Mouse (Mus musculus) 3T3-L1 (cell line): ENCODE measurements around the gene Tmem128.

Source experiments
- DNase-seq: peaks from one replicate; pipeline ENCODE4 v3.0.0-alpha.2; 2015; ENCODE audit warnings: low read depth, low spot score

Tmem128 gene

DNA sequence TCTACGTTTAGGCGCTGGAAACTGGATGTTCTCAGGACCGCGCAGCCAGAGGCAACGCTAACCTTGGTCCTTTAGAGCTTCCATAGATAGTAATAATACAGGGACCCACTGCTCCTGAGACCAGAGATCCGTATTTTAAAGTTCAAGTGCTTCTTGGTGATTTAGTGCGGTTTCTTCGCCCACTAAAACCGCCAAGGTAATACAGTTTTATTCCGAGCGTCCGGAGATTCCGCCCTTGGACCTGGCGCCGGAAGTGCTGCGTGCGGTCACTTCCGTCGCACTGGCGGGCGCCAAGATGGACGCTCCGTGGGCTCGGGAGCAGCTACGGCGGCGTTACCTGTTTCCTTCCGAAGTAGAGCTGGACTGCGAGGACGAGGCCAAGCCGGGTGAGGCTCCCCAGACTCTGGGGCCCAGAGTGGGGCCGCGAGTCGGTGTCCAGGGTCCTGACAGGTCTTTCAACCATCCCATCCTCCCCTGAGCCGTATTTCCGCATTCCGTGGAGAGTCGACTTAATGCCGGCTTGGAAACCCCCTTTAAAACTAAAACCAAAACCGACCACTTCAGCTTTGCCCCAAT is at the start of gene Tmem128:
TSS of gene Tmem128 (plus strand) at position 79 of the 576 bp plus-strand sequence.
- peak; percentile 79 for DNase-seq

DNA sequence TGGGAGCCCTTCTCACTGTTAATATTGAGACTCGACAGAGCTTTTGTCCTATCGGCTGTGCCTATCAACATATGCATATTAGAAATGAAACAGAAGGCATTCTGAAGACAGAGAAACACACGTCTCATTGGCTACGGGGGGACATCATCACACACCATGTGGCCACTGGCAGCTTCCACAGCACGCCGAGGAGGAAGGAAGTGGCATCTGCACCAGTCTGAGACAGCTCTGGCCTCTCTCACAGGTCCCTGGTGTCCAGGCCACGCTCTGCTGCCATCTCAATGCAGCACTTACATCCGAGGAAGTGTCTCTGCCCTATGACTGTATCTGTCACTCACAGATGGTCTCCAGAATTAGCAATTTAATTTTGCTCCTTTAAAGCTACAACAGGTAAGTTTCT is 48.3 kb upstream of the Tmem128 start:
- no peak for DNase-seq

DNA sequence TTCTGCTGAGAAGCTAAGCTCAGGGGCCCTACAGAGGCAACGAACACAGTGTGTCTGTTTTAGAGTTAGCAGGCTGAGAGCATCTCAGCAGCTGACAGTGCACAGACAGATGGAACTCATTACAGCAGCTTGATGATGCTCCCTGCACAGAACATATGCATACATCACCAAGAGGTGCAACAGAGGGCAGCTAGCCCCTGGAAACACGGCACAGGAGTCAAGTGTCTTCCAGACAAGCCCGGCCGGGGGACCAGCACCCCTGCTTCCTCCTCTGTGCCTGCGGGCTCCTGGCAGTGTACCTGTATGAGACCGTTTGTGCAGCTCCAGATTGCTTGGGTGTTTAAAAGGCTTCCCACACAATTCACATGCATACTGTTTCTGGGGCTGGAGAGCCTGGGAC is 47.0 kb upstream of the Tmem128 start:
- DNase-seq = no peak

DNA sequence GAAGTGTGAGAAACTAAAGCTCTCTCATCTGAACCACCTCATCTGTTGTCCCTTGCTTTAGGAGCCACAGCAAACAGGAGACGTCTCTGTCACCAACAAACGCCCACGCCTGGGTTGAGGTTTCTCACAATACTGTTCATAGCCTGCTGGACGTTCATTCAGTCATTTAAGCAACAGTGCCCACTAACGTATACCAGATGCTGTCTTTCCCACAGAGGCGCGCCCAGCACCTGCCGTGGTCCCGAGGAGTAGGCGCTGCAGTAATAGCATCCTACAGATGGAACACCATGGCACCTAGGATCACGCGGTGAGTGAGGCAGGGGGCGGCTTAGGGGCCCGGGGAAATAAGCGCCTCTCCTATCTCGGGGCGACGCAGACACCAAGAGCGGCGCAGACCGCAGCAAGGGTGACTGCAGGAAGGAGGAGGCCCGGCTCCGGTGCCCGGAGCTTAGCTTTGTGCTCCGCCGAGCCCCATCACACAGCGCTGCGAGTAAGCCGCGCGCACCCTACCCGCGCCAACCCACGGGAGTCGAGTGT is 40.1 kb upstream of the Tmem128 start:
- peak; percentile 75 for DNase-seq

- DNase-seq = peak; percentile 92
These were observed 39.6 kb upstream of the Tmem128 start, which contains the start of the genes Zbtb49 and Lyar for GRCm38 (mm10) chr5:38220328-38220912. Zbtb49 (minus strand) TSS chr5:38220457. Lyar (plus strand) TSS chr5:38220470.

GRCm38 (mm10) chr5:38235422-38235821 is 24.6 kb upstream of the Tmem128 start:
- peak; percentile 73 for DNase-seq

DNA sequence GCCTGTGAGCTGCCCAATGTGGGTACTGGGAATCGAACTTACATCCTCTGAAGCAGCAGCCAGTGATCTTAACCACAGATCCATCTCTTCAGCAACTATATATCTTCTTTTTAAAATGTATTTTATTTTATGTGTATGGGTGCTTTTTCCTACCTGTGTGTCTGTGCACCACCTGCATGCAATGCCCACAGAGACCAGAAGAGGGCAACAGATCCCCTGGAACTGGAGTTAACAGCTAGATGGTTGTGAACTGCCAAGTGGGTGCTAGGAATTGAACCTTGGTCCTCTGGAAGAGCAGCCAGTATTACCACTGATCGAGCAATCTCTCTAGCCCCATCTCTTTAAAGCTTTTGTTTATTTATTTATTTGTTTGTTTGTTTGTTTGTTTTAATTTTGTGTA is 23.4 kb upstream of the Tmem128 start:
- DNase-seq = peak; percentile 32

DNA sequence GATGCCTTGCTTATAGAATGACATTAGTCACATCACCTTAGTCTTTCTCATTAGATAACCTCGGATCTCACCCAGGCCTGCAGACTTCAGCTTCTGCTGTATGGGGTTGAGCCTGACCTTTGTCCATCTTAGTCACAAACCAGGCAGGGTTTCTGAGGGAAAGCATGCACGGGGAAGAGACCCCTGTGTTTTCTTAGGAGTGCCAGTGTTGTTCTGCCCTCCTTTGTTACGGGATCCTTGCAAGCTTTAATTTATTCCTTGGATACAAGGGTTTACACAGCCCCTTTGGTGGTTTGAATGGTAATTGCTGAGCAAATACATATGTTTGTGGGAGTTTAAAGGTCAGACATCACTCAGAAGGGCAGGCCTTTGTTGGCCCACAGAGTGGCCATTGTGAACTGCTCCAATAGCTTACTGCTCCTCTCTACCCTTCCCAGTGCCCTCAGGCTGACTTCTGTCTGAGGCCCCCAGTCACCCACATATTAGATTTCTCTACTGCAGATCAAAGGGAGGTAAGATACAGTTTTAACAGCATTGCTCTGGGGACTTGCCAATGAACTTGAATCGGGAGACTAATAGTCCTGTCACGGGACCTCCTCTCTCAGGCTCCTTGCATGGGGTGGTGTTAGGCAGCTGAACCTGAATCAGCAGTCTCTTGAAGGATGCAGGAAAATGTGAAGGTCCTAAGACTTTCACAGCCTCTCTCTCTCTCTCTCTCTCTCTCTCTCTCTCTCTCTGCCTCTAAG is 19.1 kb upstream of the Tmem128 start:
- DNase-seq = no peak

DNA sequence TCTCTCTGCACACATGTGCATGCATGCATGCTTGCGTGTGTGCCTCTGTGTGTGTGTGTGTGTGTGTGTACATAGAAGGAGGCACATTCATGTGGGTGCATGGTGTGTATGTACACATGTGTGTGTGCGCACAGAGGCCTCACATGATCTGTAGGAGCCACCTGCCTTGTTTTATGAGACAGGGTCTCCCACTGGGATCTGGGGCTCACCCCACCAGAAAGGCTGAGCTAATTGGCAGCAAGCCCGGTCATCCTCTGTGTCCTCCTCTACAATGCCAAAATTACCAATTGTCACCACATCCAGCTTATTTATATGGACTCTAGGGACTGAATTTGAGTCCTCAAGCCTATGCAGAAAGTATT is 18.5 kb upstream of the Tmem128 start:
- no peak for DNase-seq

DNA sequence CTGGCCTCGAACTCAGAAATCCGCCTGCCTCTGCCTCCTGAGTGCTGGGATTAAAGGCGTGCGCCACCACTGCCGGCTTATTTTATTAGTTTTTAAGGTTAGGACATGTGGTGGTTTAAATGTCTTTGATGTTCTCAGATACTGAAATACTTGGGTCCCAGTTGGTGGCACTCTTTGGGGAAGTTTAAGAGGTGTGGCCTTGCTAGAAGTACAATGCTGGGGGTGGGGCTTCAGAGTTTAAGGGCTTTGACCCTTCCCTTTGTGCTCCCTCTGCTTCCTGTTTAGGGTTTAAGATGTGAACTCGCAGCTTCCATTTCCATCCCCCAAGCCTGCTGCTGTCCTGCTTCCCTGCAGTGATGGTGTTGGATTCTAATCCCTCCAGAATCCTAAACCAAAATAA is 18.0 kb upstream of the Tmem128 start:
- DNase-seq = no peak

GRCm38 (mm10) chr5:38255195-38255594 is 4.8 kb upstream of the Tmem128 start:
- DNase-seq = peak; percentile 43

GRCm38 (mm10) chr5:38255644-38256043 is 4.3 kb upstream of the Tmem128 start:
- no peak for DNase-seq

GRCm38 (mm10) chr5:38256551-38256950 is 3.4 kb upstream of the Tmem128 start:
- no peak for DNase-seq

- DNase-seq = no peak
These were observed 1.8 kb upstream of the Tmem128 start for GRCm38 (mm10) chr5:38258034-38258772.

GRCm38 (mm10) chr5:38258773-38259146 is 1.2 kb upstream of the Tmem128 start:
- DNase-seq = no peak

DNA sequence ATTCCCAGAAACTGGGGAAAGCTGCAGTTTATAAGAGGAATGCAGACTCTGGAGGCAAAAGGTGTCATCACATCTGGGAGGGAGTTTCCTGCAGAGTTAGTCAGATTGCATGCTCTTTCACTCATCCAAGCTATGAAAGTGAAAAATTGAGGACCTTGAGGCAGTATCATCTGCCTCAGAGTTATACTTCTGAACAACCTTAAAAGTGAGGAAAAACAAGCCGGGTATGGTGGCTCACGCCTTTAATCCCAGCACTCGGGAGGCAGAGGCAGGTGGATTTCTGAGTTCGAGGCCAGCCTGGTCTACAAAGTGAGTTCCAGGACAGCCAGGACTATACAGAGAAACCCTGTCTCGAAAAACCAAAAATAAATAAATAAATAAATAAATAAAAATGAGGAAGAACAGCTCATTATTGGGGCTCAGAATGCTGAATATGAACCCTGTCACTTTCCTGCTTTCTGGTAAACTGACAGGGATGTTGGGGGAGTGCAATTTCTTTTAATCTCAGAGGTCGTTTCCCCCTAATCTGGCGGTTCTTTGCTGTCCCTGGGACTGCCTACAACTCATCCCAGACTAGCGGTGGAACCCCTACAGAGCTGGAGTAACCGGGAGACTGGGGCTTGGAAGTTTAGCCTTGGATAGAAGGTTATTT is 404 bp upstream of the Tmem128 start:
- peak; percentile 60 for DNase-seq

GRCm38 (mm10) chr5:38270942-38271341 is 11.0 kb downstream of the Tmem128 start:
- no peak for DNase-seq

GRCm38 (mm10) chr5:38273831-38274230 is 13.8 kb downstream of the Tmem128 start:
- no peak for DNase-seq

GRCm38 (mm10) chr5:38275771-38276170 is 15.8 kb downstream of the Tmem128 start, which contains the start of gene Otop1:
Otop1 (plus strand) TSS chr5:38275972.
- DNase-seq = no peak

GRCm38 (mm10) chr5:38276451-38276850 is 16.5 kb downstream of the Tmem128 start:
- DNase-seq = no peak

- no peak for DNase-seq
These were observed 17.3 kb downstream of the Tmem128 start for GRCm38 (mm10) chr5:38277098-38277866.
